Mouse (Mus musculus) heart, postnatal 0 days (tissue): ENCODE measurements around the gene Bloc1s6. TPM values are rescaled to one million over a fixed set of nuclear protein-coding genes. Genes with fewer than 3 reads are reported as not detected.

Source experiments
- ATAC-seq: fragments of 200-750 bp; cut with Nextera tagmentation; 2 replicates; pipeline ENCODE4 v1.8.0; 2017; ENCODE audit warnings: low read depth, moderate number of reproducible peaks, moderate library complexity; ENCODE audit not compliant: insufficient read depth
- DNase-seq: peaks from one replicate; pipeline ENCODE4 v3.0.0-alpha.2; 2016; ENCODE audit warnings: low spot score
- H3K27ac ChIP-seq: fragments of 300-500 bp; sonication (generic); 2 replicates; pipeline ENCODE4 v1.5.1; 2014; ENCODE audit warnings: low read depth, mild to moderate bottlenecking
- H3K27me3 ChIP-seq: fragments of 300-500 bp; sonication (generic); 2 replicates; pipeline ENCODE4 v1.6.1; 2014; ENCODE audit warnings: low read length, mixed read lengths; ENCODE audit not compliant: control insufficient read depth, insufficient read depth
- H3K36me3 ChIP-seq: fragments of 300-500 bp; sonication (generic); replicated peaks from 2 replicates; pipeline ENCODE4 v1.6.1; 2014; ENCODE audit warnings: low read length, mixed read lengths; ENCODE audit not compliant: control insufficient read depth, insufficient read depth
- H3K4me1 ChIP-seq: fragments of 300-500 bp; sonication (generic); 2 replicates; pipeline ENCODE4 v1.6.1; 2014; ENCODE audit warnings: antibody characterized with exemption; ENCODE audit not compliant: control insufficient read depth, insufficient read depth
- H3K4me2 ChIP-seq: fragments of 300-500 bp; sonication (generic); 2 replicates; pipeline ENCODE4 v1.6.1; 2014; ENCODE audit warnings: low read depth, mild to moderate bottlenecking, low read length, moderate library complexity
- H3K4me3 ChIP-seq: fragments of 300-500 bp; sonication (generic); 2 replicates; pipeline ENCODE4 v1.5.1; 2014; ENCODE audit warnings: low read depth, low read length
- H3K9ac ChIP-seq: fragments of 300-500 bp; sonication (generic); replicated peaks from 2 replicates; pipeline ENCODE4 v1.6.1; 2014; ENCODE audit warnings: low read depth, low read length, mixed read lengths
- H3K9me3 ChIP-seq: fragments of 300-500 bp; sonication (generic); replicated peaks from 2 replicates; pipeline ENCODE4 v1.6.1; 2016; ENCODE audit warnings: low read length; ENCODE audit not compliant: control insufficient read depth
- CTCF ChIP-seq: IDR thresholded peaks from 2 replicates; pipeline ENCODE4 v1.5.1; 2016; ENCODE audit warnings: antibody characterized with exemption, control low read depth, low read depth
- EP300 ChIP-seq: IDR thresholded peaks from 2 replicates; pipeline ENCODE4 v1.6.1; 2016; ENCODE audit warnings: antibody characterized with exemption, low read depth
- WGBS: fragments of 180-500 bp; shearing (Covaris S2); extraction: QIAGEN DNeasy Blood & Tissue Kit; methylation state at CpG from one replicate; pipeline ENCODE4 v1.1.7; 2014; 5-methylcytosine and 5-hydroxymethylcytosine counted together
- polyA plus RNA-seq: library from polyadenylated mRNA; unstranded; fragments of >200 nt; fragmentation: Nextera tagmentation; extraction: Ambion mirVana; gene quantifications from 2 replicates; pipeline ENCODE4 v1.2.1, GENCODE M21; 2015
- total RNA-seq: library from RNA; depleted of rRNA; stranded (reverse); fragments of >200 nt; gene quantifications from 2 replicates; pipeline ENCODE4 v1.2.3, GENCODE M21; 2014; ENCODE audit warnings: low replicate concordance

Bloc1s6 gene
- total and polyA plus RNA-seq, 2 experiments from 2014 or later = 16.5 to 28.6 TPM

- Histone ChIP-seq H3K36me3 (peaks cover 42% of the 10 kb centered on the region), H3K27ac (no peak overlapping the region), H3K9ac (no peak overlapping the region), H3K4me3 (no peak overlapping the region), H3K4me2 (no peak overlapping the region), H3K4me1 (no peaks in the 10 kb centered on the region), H3K27me3 (no peaks in the 10 kb centered on the region), H3K9me3 (no peaks in the 10 kb centered on the region)
- TF ChIP-seq CTCF = no peak
- no peak for TF ChIP-seq EP300
- DNase-seq (no peak), ATAC-seq (no peak)
- whole genome bisulfite sequencing = 77% methylated on average over 9 of the region's 9 CpGs
These were observed 8.2 kb downstream of the Bloc1s6 start for GRCm38 (mm10) chr2:122746461-122746860.

- peak; percentile 56 for DNase-seq
- H3K4me2 ChIP-seq = no peak overlapping the region
- TF ChIP-seq CTCF (peak; percentile 94), EP300 (no peak)
- ATAC-seq = no peak
- no peak overlapping the region for H3K27ac ChIP-seq
- H3K9ac ChIP-seq = no peak overlapping the region
- 13% methylated on average over 7 of the region's 7 CpGs for WGBS
- H3K9me3 ChIP-seq = no peaks in the 10 kb centered on the region
- H3K4me3 ChIP-seq = no peak overlapping the region
- no peaks in the 10 kb centered on the region for H3K36me3 ChIP-seq
- 0 out of 2 replicates have a peak, but pooled peaks cover 5% of the 10 kb centered on the region for H3K27me3 ChIP-seq
- no peaks in the 10 kb centered on the region for H3K4me1 ChIP-seq
These were observed 15.5 kb downstream of the Bloc1s6 start for GRCm38 (mm10) chr2:122753739-122754343.

GRCm38 (mm10) chr2:122759791-122760190 is 21.5 kb downstream of the Bloc1s6 start:
- DNase-seq = no peak
- H3K9ac ChIP-seq = no peak overlapping the region
- TF ChIP-seq CTCF (no peak), EP300 (no peak)
- H3K4me3 ChIP-seq = no peak overlapping the region
- no peak for ATAC-seq
- H3K4me1 ChIP-seq = no peaks in the 10 kb centered on the region
- H3K9me3 ChIP-seq = no peaks in the 10 kb centered on the region
- H3K27ac ChIP-seq = no peak overlapping the region
- WGBS = 86% methylated on average over 1 of the region's 1 CpGs
- H3K4me2 ChIP-seq = no peak overlapping the region
- H3K36me3 ChIP-seq = no peaks in the 10 kb centered on the region
- 0 out of 2 replicates have a peak, but pooled peaks cover 5% of the 10 kb centered on the region for H3K27me3 ChIP-seq

- H3K27me3 ChIP-seq = no peaks in the 10 kb centered on the region
- no peak overlapping the region for H3K9ac ChIP-seq
- H3K36me3 ChIP-seq = no peaks in the 10 kb centered on the region
- TF ChIP-seq EP300 = no peak
- TF ChIP-seq CTCF = no peak
- DNase-seq = no peak
- no peaks in the 10 kb centered on the region for H3K4me1 ChIP-seq
- no peak for ATAC-seq
- WGBS = 47% methylated on average over 3 of the region's 3 CpGs
- H3K27ac ChIP-seq = no peak overlapping the region
- no peak overlapping the region for H3K4me2 ChIP-seq
- no peaks in the 10 kb centered on the region for H3K9me3 ChIP-seq
- no peak overlapping the region for H3K4me3 ChIP-seq
These were observed 24.7 kb downstream of the Bloc1s6 start for GRCm38 (mm10) chr2:122762991-122763390.

GRCm38 (mm10) chr2:122764526-122764925 is 26.2 kb downstream of the Bloc1s6 start:
- Histone ChIP-seq H3K27ac (no peak overlapping the region), H3K4me1 (no peaks in the 10 kb centered on the region), H3K4me2 (peak overlapping the region; percentile 95), H3K36me3 (no peaks in the 10 kb centered on the region), H3K9me3 (no peaks in the 10 kb centered on the region), H3K4me3 (peak overlapping the region; percentile 60), H3K27me3 (no peaks in the 10 kb centered on the region), H3K9ac (no peak overlapping the region)
- TF ChIP-seq CTCF (no peak), EP300 (no peak)
- DNase-seq = no peak
- no peak for ATAC-seq
- 66% methylated on average over 6 of the region's 6 CpGs for WGBS
